Mouse (Mus musculus) cerebellum, adult 2 months (tissue): ENCODE measurements at regions not wholly inside any gene's neighbourhood (a gene's known extent, or its start where the extent isn't known, plus 50 kb on each side); places are given as distances from the start of the nearest gene placed in this dataset.

Source experiments
- DNase-seq, 2 experiments: peaks; one replicate each; pipeline ENCODE4 v3.0.0; 2021
- H3K27ac ChIP-seq: fragments of 200-500 bp; 2 replicates; pipeline ENCODE4 v1.5.1; 2012; ENCODE audit warnings: low read length, control low read depth, inconsistent platforms; ENCODE audit not compliant: insufficient read depth
- H3K27me3 ChIP-seq: fragments of 200-500 bp; 2 replicates; pipeline ENCODE4 v1.6.1; 2012; ENCODE audit warnings: inconsistent platforms, mild to moderate bottlenecking, low read length, moderate library complexity; ENCODE audit not compliant: control insufficient read depth, insufficient read depth
- H3K4me1 ChIP-seq: fragments of 200-500 bp; 2 replicates; pipeline ENCODE4 v1.6.1; 2011; ENCODE audit warnings: low read length; ENCODE audit not compliant: control insufficient read depth, insufficient read depth
- H3K4me3 ChIP-seq: fragments of 200-500 bp; replicated peaks from 2 replicates; pipeline ENCODE3; 2011; ENCODE audit warnings: mild to moderate bottlenecking, low read depth, low read length, control low read depth; ENCODE audit not compliant: insufficient read depth
- CTCF ChIP-seq: fragments of 200-500 bp; IDR thresholded peaks from 2 replicates; pipeline ENCODE4 v1.5.1; 2011; ENCODE audit warnings: low read depth, mild to moderate bottlenecking, control low read depth, low read length, moderate library complexity, borderline replicate concordance; ENCODE audit not compliant: insufficient read depth
- POLR2A ChIP-seq: fragments of 200-500 bp; IDR thresholded peaks from 2 replicates; pipeline ENCODE4 v1.6.1; 2011; ENCODE audit warnings: low read length, control low read depth, borderline replicate concordance; ENCODE audit not compliant: insufficient read depth
- WGBS: fragments of 180-500 bp; shearing (Covaris S2); methylation state at CpG from one replicate; pipeline ENCODE4 v1.1.7; 2018; 5-methylcytosine and 5-hydroxymethylcytosine counted together

DNA sequence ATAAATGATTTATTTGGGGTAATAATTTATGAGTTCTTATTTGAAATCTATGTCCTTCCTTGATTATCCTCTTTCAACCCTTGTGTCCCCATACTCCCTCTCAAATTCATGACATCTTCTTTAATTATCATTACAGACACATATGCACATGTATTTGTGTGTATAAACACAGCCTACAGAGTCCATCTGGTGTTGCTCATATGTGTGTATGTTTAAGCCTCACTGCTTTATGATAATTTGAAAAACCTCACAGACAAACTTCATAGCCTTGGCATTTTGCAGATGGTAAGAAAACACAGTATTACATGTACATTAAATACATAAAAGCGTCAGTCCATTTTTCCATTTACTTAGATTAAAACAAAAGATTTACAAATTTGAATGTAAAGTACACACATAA, 944.2 kb upstream of the 1700009N14Rik start:
- no peak overlapping the region for H3K4me3 ChIP-seq
- H3K27ac ChIP-seq = no peak overlapping the region
- TF ChIP-seq POLR2A (no peak), CTCF (no peak)
- no peaks in the 10 kb centered on the region for H3K27me3 ChIP-seq
- 98% methylated on average over 1 of the region's 1 CpGs for WGBS
- no peak for DNase-seq
- no peaks in the 10 kb centered on the region for H3K4me1 ChIP-seq

DNA sequence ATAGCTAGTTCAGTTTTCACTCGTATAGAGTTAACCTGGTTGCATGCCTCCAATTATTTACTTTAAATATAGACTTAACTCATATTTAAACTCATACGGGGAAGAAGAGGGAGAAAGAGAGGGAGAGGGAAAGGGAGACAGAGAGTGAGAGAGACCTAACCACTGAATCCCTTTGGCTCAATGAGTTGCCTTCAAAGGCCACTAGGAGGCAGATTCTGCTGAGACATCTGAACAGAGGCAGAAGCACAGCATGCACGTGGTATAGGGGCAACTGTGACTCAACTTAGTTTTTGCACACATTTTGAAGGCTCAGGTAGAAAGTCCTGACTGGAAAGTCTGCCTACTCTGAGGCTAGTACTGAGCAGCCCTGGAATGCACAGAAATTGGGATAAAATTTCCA, 942.9 kb upstream of the 1700009N14Rik start:
- no peak overlapping the region for H3K27ac ChIP-seq
- WGBS = 79% methylated on average over 3 of the region's 3 CpGs
- TF ChIP-seq CTCF (0 out of 2 replicates have a peak, but pooled peaks have one; percentile 4), POLR2A (no peak)
- no peak overlapping the region for H3K4me3 ChIP-seq
- DNase-seq = no peak
- no peaks in the 10 kb centered on the region for H3K4me1 ChIP-seq
- H3K27me3 ChIP-seq = no peaks in the 10 kb centered on the region

DNA sequence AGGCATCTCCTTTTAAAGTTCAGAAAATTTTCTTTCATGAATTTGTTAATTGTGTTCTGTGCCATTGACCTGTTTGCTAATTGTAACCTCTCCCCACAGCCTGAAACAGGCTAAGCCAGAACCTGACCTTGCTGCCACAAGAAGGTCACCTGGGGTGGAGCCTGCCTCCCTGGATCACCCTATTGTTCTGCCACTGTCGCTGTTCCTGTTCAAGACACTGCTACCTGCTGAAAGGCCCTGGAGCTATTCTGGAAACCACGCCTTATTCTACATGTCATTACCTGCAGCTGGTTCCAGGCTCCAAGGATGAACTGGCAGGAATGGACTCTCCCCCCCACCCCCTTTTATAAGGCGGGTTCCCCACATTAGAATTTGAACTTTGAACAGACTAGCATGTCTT, 931.0 kb upstream of the 1700009N14Rik start:
- Histone ChIP-seq H3K27ac (no peak overlapping the region), H3K4me1 (no peaks in the 10 kb centered on the region), H3K4me3 (no peak overlapping the region), H3K27me3 (no peaks in the 10 kb centered on the region)
- WGBS = 74% methylated on average over 3 of the region's 3 CpGs
- TF ChIP-seq CTCF (no peak), POLR2A (no peak)
- no peak for DNase-seq
